18 mouse cellular contexts compared by ENCODE assay signal in genomic region chr2:4578291-4578690, GRCm38 (mm10).
DNase-seq lines count a peak whose midpoint lies in the region; ATAC-seq and TF ChIP-seq lines count a peak whose summit lies in the region.
"Had no signal": no experiment of that assay in that cellular context is flagged by ENCODE, and none has a peak within 500 bp of the region (broad histone marks: within the 10 kb centered on the region; RNA-seq: fewer than 3 reads in every experiment).

No protein-coding gene starts in this region.

- peaks cover 4% of the 10 kb centered on the region for H3K4me1 ChIP-seq in kidney, adult 2 months (ENCODE audit: control insufficient read depth, insufficient read depth, low read length)
- peaks cover 35% of the 10 kb centered on the region for H3K4me1 ChIP-seq in lung, embryonic 15.5 days
- H3K4me1 ChIP-seq in stomach, embryonic 15.5 days, result peaks cover 3% of the 10 kb centered on the region; the same call in 1 of the 2 replicates

- H3K4me3 ChIP-seq in kidney, adult 2 months (ENCODE audit: insufficient read depth, low read depth, low read length), result no peak overlapping the region
- no peak overlapping the region for H3K4me3 ChIP-seq in lung, embryonic 15.5 days
- H3K4me3 ChIP-seq in stomach, embryonic 15.5 days (replicated peaks), result no peak overlapping the region
- H3K4me3 ChIP-seq: heart, embryonic 12.5 days; hindbrain, embryonic 15.5 days had no signal

- H3K36me3 ChIP-seq in kidney, adult 2 months (ENCODE audit: control insufficient read depth, insufficient read depth, low read length), result no peaks in the 10 kb centered on the region
- H3K36me3 ChIP-seq in lung, embryonic 15.5 days, result peaks cover 47% of the 10 kb centered on the region
- H3K36me3 ChIP-seq in stomach, embryonic 15.5 days, result peaks cover 11% of the 10 kb centered on the region; the same call in 1 of the 2 replicates

- H3K9ac ChIP-seq in lung, embryonic 15.5 days, result no peak overlapping the region
- H3K9ac ChIP-seq in stomach, embryonic 15.5 days, result no peak overlapping the region
- H3K9ac ChIP-seq: heart, embryonic 12.5 days; hindbrain, embryonic 15.5 days had no signal

- H3K27me3 ChIP-seq in kidney, adult 2 months (replicated peaks; ENCODE audit: control insufficient read depth, insufficient read depth, low read length), result no peaks in the 10 kb centered on the region
- no peaks in the 10 kb centered on the region for H3K27me3 ChIP-seq in lung, embryonic 15.5 days
- no peaks in the 10 kb centered on the region for H3K27me3 ChIP-seq in stomach, embryonic 15.5 days (replicated peaks)
- H3K27me3 ChIP-seq: CH12.LX; heart, embryonic 12.5 days; hindbrain, embryonic 15.5 days had no signal

- ATAC-seq in lung, embryonic 15.5 days (ENCODE audit: borderline replicate concordance, extremely low read depth, low FRiP score, low TSS enrichment), result no peak
- no peak for ATAC-seq in stomach, embryonic 15.5 days (ENCODE audit: insufficient read depth, low FRiP score, low read depth)
- ATAC-seq: forebrain, embryonic 16.5 days had no signal

- 59% methylated on average over 5 of the region's 5 CpGs for WGBS in kidney, adult 2 months
- 66% methylated on average over 5 of the region's 5 CpGs for WGBS in lung, embryonic 15.5 days
- 73% methylated on average over 5 of the region's 5 CpGs for WGBS in stomach, embryonic 15.5 days

- no peaks in the 10 kb centered on the region for H3K9me3 ChIP-seq in lung, embryonic 15.5 days
- H3K9me3 ChIP-seq in stomach, embryonic 15.5 days, result no peaks in the 10 kb centered on the region
- H3K9me3 ChIP-seq: heart, embryonic 12.5 days; hindbrain, embryonic 15.5 days had no signal

- TF ChIP-seq POLR2A in kidney, adult 2 months (IDR thresholded peaks at IDR 0.05; ENCODE audit: low read depth, low read length), result no peak

- H3K4me2 ChIP-seq in lung, embryonic 15.5 days, result no peak overlapping the region
- no peak overlapping the region for H3K4me2 ChIP-seq in stomach, embryonic 15.5 days
- H3K4me2 ChIP-seq: heart, embryonic 12.5 days; hindbrain, embryonic 15.5 days had no signal

- no peak for TF ChIP-seq CTCF in kidney, adult 2 months (conservative IDR thresholded peaks at IDR 0.05; ENCODE audit: insufficient read depth, insufficient read length, low read depth, low read length)

- DNase-seq in heart, adult 11 months, result peak; percentile 94
- DNase-seq in heart, adult 18-20 months, result no peak
- DNase-seq in kidney, adult 2 months, result no peak
- no peak for DNase-seq in kidney, postnatal 10 days
- DNase-seq in lung, postnatal 14 days, result no peak
- no peak for DNase-seq in frontal cortex, postnatal 10 days (ENCODE audit: low spot score in 2 of 2)
- DNase-seq: adrenal gland, adult 8-10 months; cerebellum, adult 11-12 months; cerebellum, postnatal 25 days; gastrocnemius, postnatal 10 days; kidney, adult 18-20 months; thymus, adult 18-20 months had no signal

- 0 out of 2 replicates have a peak overlapping the region, but pooled peaks have one; percentile 13 for H3K27ac ChIP-seq in kidney, adult 2 months (ENCODE audit: insufficient read depth, low read depth, low read length)
- peak overlapping the region; percentile 75 for H3K27ac ChIP-seq in lung, embryonic 15.5 days
- H3K27ac ChIP-seq in stomach, embryonic 15.5 days, result 0 out of 2 replicates have a peak overlapping the region, but pooled peaks have one; percentile 72

Comparison
In these comparisons a context has a peak if more than half of its experiments do, and no peak if none do; other contexts are left out.
1. H3K27ac ChIP-seq: peak in every context shown above with its lines; median percentile 75 in lung, embryonic 15.5 days; 72 in stomach, embryonic 15.5 days; 13 in kidney, adult 2 months.